In the genomic region with DNA sequence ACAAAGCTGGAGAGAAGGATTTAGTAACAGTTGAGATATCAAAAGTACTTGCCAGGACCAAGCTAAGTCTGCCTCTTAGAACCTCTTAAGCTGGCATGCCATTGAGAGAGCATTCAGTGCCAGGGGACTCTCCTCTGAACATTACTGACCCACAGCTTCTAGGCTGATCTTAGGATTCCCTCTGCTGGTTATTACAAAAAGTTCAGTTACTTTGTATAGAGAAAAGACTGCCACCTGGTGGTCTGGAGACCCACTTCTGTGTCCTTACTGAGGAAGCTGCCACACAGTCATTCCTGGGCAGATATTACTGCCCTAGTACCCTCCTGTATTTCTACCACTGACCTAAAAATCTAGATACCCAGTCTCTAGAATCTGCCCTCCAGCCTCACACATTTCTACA, we compare ENCODE assay signal across 8 mouse cellular contexts.
DNase-seq lines count a peak whose midpoint lies in the region; ATAC-seq and TF ChIP-seq lines count a peak whose summit lies in the region.

No protein-coding gene starts in this region.

- peaks cover 22% of the 10 kb centered on the region for H3K36me3 ChIP-seq in C2C12 (ENCODE audit: control insufficient read depth, insufficient read depth)
- peaks cover 63% of the 10 kb centered on the region for H3K36me3 ChIP-seq in embryonic facial prominence, embryonic 15.5 days
- peaks cover 55% of the 10 kb centered on the region for H3K36me3 ChIP-seq in heart, embryonic 13.5 days
- peaks cover 72% of the 10 kb centered on the region for H3K36me3 ChIP-seq in kidney, embryonic 15.5 days
- peaks cover 60% of the 10 kb centered on the region for H3K36me3 ChIP-seq in limb, embryonic 14.5 days (ENCODE audit: control insufficient read depth, insufficient read depth, low read length)

- no peak overlapping the region for H3K4me3 ChIP-seq in C2C12 (ENCODE audit: insufficient read depth, poor library complexity, severe bottlenecking)
- no peak overlapping the region for H3K4me3 ChIP-seq in embryonic facial prominence, embryonic 15.5 days (replicated peaks)
- no peak overlapping the region for H3K4me3 ChIP-seq in heart, embryonic 13.5 days
- H3K4me3 ChIP-seq in kidney, embryonic 15.5 days (replicated peaks): no peak overlapping the region
- no peak overlapping the region for H3K4me3 ChIP-seq in limb, embryonic 14.5 days (replicated peaks; ENCODE audit: low read length)

- H3K79me2 ChIP-seq in C2C12 (ENCODE audit: control insufficient read depth, insufficient read depth): no peaks in the 10 kb centered on the region

- peaks cover 5% of the 10 kb centered on the region; the same call in 1 of the 2 replicates for H3K4me1 ChIP-seq in embryonic facial prominence, embryonic 15.5 days
- H3K4me1 ChIP-seq in heart, embryonic 13.5 days: peaks cover 13% of the 10 kb centered on the region
- H3K4me1 ChIP-seq in kidney, embryonic 15.5 days: peaks cover 8% of the 10 kb centered on the region
- H3K4me1 ChIP-seq in limb, embryonic 14.5 days (ENCODE audit: control insufficient read depth, insufficient read depth, low read length): no peaks in the 10 kb centered on the region

- H3K9me3 ChIP-seq in embryonic facial prominence, embryonic 15.5 days (replicated peaks): no peaks in the 10 kb centered on the region
- no peaks in the 10 kb centered on the region for H3K9me3 ChIP-seq in heart, embryonic 13.5 days
- no peaks in the 10 kb centered on the region for H3K9me3 ChIP-seq in kidney, embryonic 15.5 days (replicated peaks)
- H3K9me3 ChIP-seq in limb, embryonic 14.5 days (ENCODE audit: control insufficient read depth, low read length): no peaks in the 10 kb centered on the region

- no peak for TF ChIP-seq POLR2A in limb, embryonic 14.5 days (IDR thresholded peaks at IDR 0.05; ENCODE audit: borderline replicate concordance, extremely low read depth, insufficient read depth, insufficient read length)

- DNase-seq in adrenal gland, postnatal 36 days: peak; percentile 63 to 81
- DNase-seq in limb, embryonic 14.5 days (ENCODE audit: low spot score): peak; percentile 89
- DNase-seq in monocyte, adult 2 months (ENCODE audit: low read depth in 1 of 2, low spot score in 2 of 2): peak; percentile 26 to 50
- peak; percentile 68 to 79 for DNase-seq in spleen, postnatal 36 days (ENCODE audit: low spot score in 2 of 2)

- no peaks in the 10 kb centered on the region for H3K27me3 ChIP-seq in C2C12 (ENCODE audit: control insufficient read depth, insufficient read depth, insufficient read length)
- H3K27me3 ChIP-seq in embryonic facial prominence, embryonic 15.5 days: no peaks in the 10 kb centered on the region
- peaks cover 39% of the 10 kb centered on the region for H3K27me3 ChIP-seq in heart, embryonic 13.5 days (replicated peaks)
- H3K27me3 ChIP-seq in kidney, embryonic 15.5 days: no peaks in the 10 kb centered on the region
- H3K27me3 ChIP-seq in limb, embryonic 14.5 days (ENCODE audit: control insufficient read depth, insufficient read depth, low read length): no peaks in the 10 kb centered on the region

- TF ChIP-seq CTCF in C2C12 (IDR thresholded peaks at IDR 0.05; ENCODE audit: control insufficient read depth, insufficient read depth, insufficient read length): peak; percentile 30

- H3ac ChIP-seq in C2C12 (ENCODE audit: control insufficient read depth, insufficient read length, low read depth): no peak overlapping the region

- H3K4me2 ChIP-seq in embryonic facial prominence, embryonic 15.5 days (replicated peaks): no peak overlapping the region
- 0 out of 2 replicates have a peak overlapping the region, but pooled peaks have one; percentile 8 for H3K4me2 ChIP-seq in heart, embryonic 13.5 days
- no peak overlapping the region for H3K4me2 ChIP-seq in kidney, embryonic 15.5 days
- H3K4me2 ChIP-seq in limb, embryonic 14.5 days (replicated peaks; ENCODE audit: low read depth, low read length, severe bottlenecking): no peak overlapping the region

- ATAC-seq in embryonic facial prominence, embryonic 15.5 days (ENCODE audit: insufficient number of reproducible peaks, low FRiP score, low TSS enrichment, low read depth): 0 out of 2 replicates have a peak, but pooled peaks have one; percentile 51
- 0 out of 2 replicates have a peak, but pooled peaks have one; percentile 20 for ATAC-seq in heart, embryonic 13.5 days (ENCODE audit: extremely low read depth, insufficient number of reproducible peaks, low FRiP score, low TSS enrichment)
- ATAC-seq in kidney, embryonic 15.5 days (replicated peaks; ENCODE audit: low FRiP score): peak; percentile 62
- ATAC-seq in limb, embryonic 14.5 days (ENCODE audit: low FRiP score, low read depth): peak; percentile 66; the same call in 1 of the 2 replicates

- no peak overlapping the region for H3K27ac ChIP-seq in embryonic facial prominence, embryonic 15.5 days (replicated peaks)
- 0 out of 2 replicates have a peak overlapping the region, but pooled peaks have one; percentile 28 for H3K27ac ChIP-seq in heart, embryonic 13.5 days (replicated peaks)
- H3K27ac ChIP-seq in kidney, embryonic 15.5 days: no peak overlapping the region
- no peak overlapping the region for H3K27ac ChIP-seq in limb, embryonic 14.5 days (replicated peaks; ENCODE audit: low read depth, low read length)

- no peak overlapping the region for H3K9ac ChIP-seq in embryonic facial prominence, embryonic 15.5 days
- no peak overlapping the region for H3K9ac ChIP-seq in heart, embryonic 13.5 days
- no peak overlapping the region for H3K9ac ChIP-seq in kidney, embryonic 15.5 days
- no peak overlapping the region for H3K9ac ChIP-seq in limb, embryonic 14.5 days (ENCODE audit: low read depth, low read length, severe bottlenecking)

- no peaks in the 10 kb centered on the region for H3K79me3 ChIP-seq in C2C12 (ENCODE audit: low read depth)

TF ChIP-seq in C2C12, 6 proteins besides CTCF, POLR2A, EP300 and RAD21:
- no peak for TF ChIP-seq CEBPB (IDR thresholded peaks at IDR 0.05; ENCODE audit: low read depth)
- TF ChIP-seq MAX (IDR thresholded peaks at IDR 0.05): peak; percentile 25
- TF ChIP-seq MYOD1 (IDR thresholded peaks at IDR 0.05; ENCODE audit: control insufficient read depth, insufficient read length, low read depth): no peak

Comparison
In these comparisons a context has a peak if more than half of its experiments do, and no peak if none do; other contexts are left out.
1. DNase-seq: peak in every context shown above with its lines; median percentile 89 in limb, embryonic 14.5 days; 74 in spleen, postnatal 36 days; 72 in adrenal gland, postnatal 36 days; 38 in monocyte, adult 2 months.